Mouse (Mus musculus): ENCODE measurements around the gene Slc1a1. TPM values are rescaled to one million over a fixed set of nuclear protein-coding genes. Genes with fewer than 3 reads are reported as not detected.
A peak's percentile ranks its signal among the peaks of the same experiment; 100 is the strongest.

Gene Slc1a1
- polyA plus RNA-seq, 1 experiment: not detected

DNA sequence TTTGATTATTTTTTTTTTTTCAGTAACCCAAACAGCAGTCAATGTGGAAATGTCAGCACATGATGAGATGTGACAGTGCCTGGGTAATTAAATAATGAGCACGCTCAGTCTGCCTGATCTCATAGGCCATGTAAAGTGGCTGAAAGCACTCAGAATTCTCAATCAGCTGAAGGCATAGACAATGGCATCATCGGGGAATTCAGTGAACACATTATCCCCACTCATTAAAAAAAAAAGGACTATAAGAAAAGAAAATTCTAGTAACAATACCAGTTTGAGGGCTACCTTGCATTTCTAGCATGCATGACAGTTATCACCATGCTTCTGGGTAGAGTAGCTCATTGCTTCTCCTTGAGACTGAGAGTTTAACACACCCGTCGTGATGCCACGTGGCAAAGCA is 116.4 kb downstream of the Slc1a1 start:
- TF ChIP-seq GATA1 (IDR thresholded peaks at IDR 0.05; ENCODE audit: low read length): no peak
- TF ChIP-seq TAL1 (IDR thresholded peaks at IDR 0.05; ENCODE audit: low read length): no peak
- Histone ChIP-seq H3K4me1 (ENCODE audit: control insufficient read depth) (no peaks in the 10 kb centered on the region), H3K9me3 (ENCODE audit: control insufficient read depth, low read length) (no peaks in the 10 kb centered on the region), H3K4me3 (replicated peaks) (no peak overlapping the region), H3K36me3 (ENCODE audit: control insufficient read depth) (no peaks in the 10 kb centered on the region), H3K27me3 (ENCODE audit: control insufficient read depth) (no peaks in the 10 kb centered on the region)

DNA sequence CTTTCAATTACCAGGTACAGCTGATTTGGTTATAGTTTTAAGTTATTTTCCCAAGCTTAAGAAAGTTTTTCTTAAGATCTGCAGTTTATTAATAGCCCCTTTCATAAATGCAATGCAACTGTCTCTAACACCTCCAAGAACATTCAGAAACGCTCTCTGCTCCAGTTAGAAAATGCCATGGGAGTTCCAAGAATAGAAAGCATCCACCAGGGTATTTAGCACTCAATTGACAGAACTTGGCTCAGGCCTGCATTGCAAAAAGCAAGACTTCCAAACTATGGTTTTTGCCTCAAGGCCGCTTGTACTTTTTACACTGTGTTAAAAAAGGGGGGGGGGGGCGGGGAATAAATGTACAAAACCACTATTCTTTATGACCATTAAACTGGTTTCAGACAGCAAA is 128.3 kb downstream of the Slc1a1 start:
- Histone ChIP-seq H3K36me3 (ENCODE audit: control insufficient read depth) (no peaks in the 10 kb centered on the region), H3K27me3 (ENCODE audit: control insufficient read depth) (peaks cover 37% of the 10 kb centered on the region), H3K9me3 (ENCODE audit: control insufficient read depth, low read length) (no peaks in the 10 kb centered on the region), H3K4me1 (ENCODE audit: control insufficient read depth) (peaks cover 16% of the 10 kb centered on the region), H3K4me3 (replicated peaks) (no peak overlapping the region)
- TF ChIP-seq GATA1 (IDR thresholded peaks at IDR 0.05; ENCODE audit: low read length) (no peak), TAL1 (IDR thresholded peaks at IDR 0.05; ENCODE audit: low read length) (no peak)

DNA sequence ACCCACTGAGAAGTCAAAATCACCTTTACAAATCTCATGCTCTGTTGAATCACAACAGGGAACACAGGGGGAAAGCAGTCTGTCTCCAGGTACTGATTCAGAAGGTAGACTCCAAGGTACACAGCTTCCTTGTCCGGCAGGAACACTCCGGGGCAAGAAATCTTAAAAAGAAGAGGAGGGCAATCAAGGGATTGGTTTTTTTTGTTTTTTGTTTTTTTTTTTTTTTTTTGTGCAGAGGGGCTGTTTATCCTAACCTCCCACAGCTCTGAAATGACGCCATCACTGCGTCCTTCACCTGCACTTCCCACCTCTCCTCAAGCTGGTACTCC is 128.6 kb downstream of the Slc1a1 start:
- TF ChIP-seq TAL1 (IDR thresholded peaks at IDR 0.05; ENCODE audit: low read length): no peak
- Histone ChIP-seq H3K27me3 (ENCODE audit: control insufficient read depth) (peaks cover 37% of the 10 kb centered on the region), H3K4me1 (ENCODE audit: control insufficient read depth) (peaks cover 16% of the 10 kb centered on the region), H3K36me3 (ENCODE audit: control insufficient read depth) (no peaks in the 10 kb centered on the region), H3K4me3 (replicated peaks) (peak overlapping the region; percentile 69), H3K9me3 (ENCODE audit: control insufficient read depth, low read length) (no peaks in the 10 kb centered on the region)

Other genes starting within 250 kb of the Slc1a1 start
- 0.02 TPM in 1 of 2 replicates, not detected in the other for gene Glis3, start 155.0 kb upstream of the Slc1a1 start, polyA plus RNA-seq (2012)
- 0.02 and 0.07 TPM in 2 replicates for gene Plpp6, start 128.9 kb downstream of the Slc1a1 start, polyA plus RNA-seq (2012)
- not detected in 2 replicates for gene 4430402I18Rik, start 132.8 kb downstream of the Slc1a1 start, polyA plus RNA-seq (2012)
- 0.17 and 0.20 TPM in 2 replicates for gene Cdc37l1, start 155.3 kb downstream of the Slc1a1 start, polyA plus RNA-seq (2012)
- gene Ak3, start 212.9 kb downstream of the Slc1a1 start, polyA plus RNA-seq (2012): 0.16 and 0.30 TPM in 2 replicates

Measured in erythroblast, embryonic 14.5 days (primary cell).